Mouse (Mus musculus): ENCODE results near the gene Clic3. TPM values are rescaled to one million over a fixed set of nuclear protein-coding genes. Genes with fewer than 3 reads are reported as not detected.
A peak's percentile ranks its signal among the peaks of the same experiment; 100 is the strongest.

Clic3 gene
- polyA plus RNA-seq, 1 experiment, result not detected

GRCm38 (mm10) chr2:25458911-25459310 is 2.3 kb downstream of the Clic3 start:
- TF ChIP-seq CTCF (IDR thresholded peaks at IDR 0.05; ENCODE audit: control insufficient read depth, insufficient read depth, low read length) (no peak), POLR2A (IDR thresholded peaks at IDR 0.05; ENCODE audit: borderline replicate concordance, control insufficient read depth, low read depth, low read length) (no peak)
- 74% methylated on average over 5 of the region's 5 CpGs for whole genome bisulfite sequencing
- Histone ChIP-seq H3K4me1 (ENCODE audit: control insufficient read depth, insufficient read depth, low read length) (peaks cover 4% of the 10 kb centered on the region; the same call in 1 of the 2 replicates), H3K27ac (ENCODE audit: control insufficient read depth, insufficient read depth, low read depth, low read length, poor library complexity) (no peak overlapping the region), H3K4me3 (replicated peaks; ENCODE audit: control insufficient read depth, low read depth, low read length) (no peak overlapping the region)

- WGBS, result 29% methylated on average over 5 of the region's 5 CpGs
- peak overlapping the region; percentile 98 for H3K27ac ChIP-seq (ENCODE audit: control insufficient read depth, insufficient read depth, low read depth, low read length, poor library complexity)
- peak overlapping the region; percentile 91 for H3K4me3 ChIP-seq (replicated peaks; ENCODE audit: control insufficient read depth, low read depth, low read length)
Observed at GRCm38 (mm10) chr2:25460135-25460534, 3.5 kb downstream of the Clic3 start.

GRCm38 (mm10) chr2:25460551-25461309 is 4.1 kb downstream of the Clic3 start, which contains the start of gene Paxx:
Gene Paxx, minus strand, starts transcription at chr2:25461094.
- H3K4me1 ChIP-seq (ENCODE audit: control insufficient read depth, insufficient read depth, low read length), result peaks cover 7% of the 10 kb centered on the region; the same call in 1 of the 2 replicates
- H3K4me3 ChIP-seq (replicated peaks; ENCODE audit: control insufficient read depth, low read depth, low read length), result peak within 1 kb of the TSS; percentile 91
- under 1% methylated on average over 48 of the region's 48 CpGs for WGBS
- peak within 1 kb of the TSS; percentile 98 for H3K27ac ChIP-seq (ENCODE audit: control insufficient read depth, insufficient read depth, low read depth, low read length, poor library complexity)
- no peak for TF ChIP-seq CTCF (IDR thresholded peaks at IDR 0.05; ENCODE audit: control insufficient read depth, insufficient read depth, low read length)
- peak; percentile 77 for TF ChIP-seq POLR2A (IDR thresholded peaks at IDR 0.05; ENCODE audit: borderline replicate concordance, control insufficient read depth, low read depth, low read length)

More at GRCm38 (mm10) chr2:25460135-25460534, 3.5 kb downstream of the Clic3 start:
- TF ChIP-seq CTCF (IDR thresholded peaks at IDR 0.05; ENCODE audit: control insufficient read depth, insufficient read depth, low read length) (no peak), POLR2A (IDR thresholded peaks at IDR 0.05; ENCODE audit: borderline replicate concordance, control insufficient read depth, low read depth, low read length) (no peak)
- peaks cover 6% of the 10 kb centered on the region; the same call in 1 of the 2 replicates for H3K4me1 ChIP-seq (ENCODE audit: control insufficient read depth, insufficient read depth, low read length)

- TF ChIP-seq CTCF (IDR thresholded peaks at IDR 0.05; ENCODE audit: control insufficient read depth, insufficient read depth, low read length), result no peak
- TF ChIP-seq POLR2A (IDR thresholded peaks at IDR 0.05; ENCODE audit: borderline replicate concordance, control insufficient read depth, low read depth, low read length), result no peak
- no peak overlapping the region for H3K4me3 ChIP-seq (replicated peaks; ENCODE audit: control insufficient read depth, low read depth, low read length)
- H3K27ac ChIP-seq (ENCODE audit: control insufficient read depth, insufficient read depth, low read depth, low read length, poor library complexity), result peak overlapping the region; percentile 86
- WGBS, result 17% methylated on average over 3 of the region's 3 CpGs
- peaks cover 7% of the 10 kb centered on the region; the same call in 1 of the 2 replicates for H3K4me1 ChIP-seq (ENCODE audit: control insufficient read depth, insufficient read depth, low read length)
Observed at GRCm38 (mm10) chr2:25461407-25461806, 4.8 kb downstream of the Clic3 start.

- WGBS, result 83% methylated on average over 3 of the region's 3 CpGs
- H3K27ac ChIP-seq (ENCODE audit: control insufficient read depth, insufficient read depth, low read depth, low read length, poor library complexity), result no peak overlapping the region
- H3K4me3 ChIP-seq (replicated peaks; ENCODE audit: control insufficient read depth, low read depth, low read length), result no peak overlapping the region
- peaks cover 7% of the 10 kb centered on the region for H3K4me1 ChIP-seq (ENCODE audit: control insufficient read depth, insufficient read depth, low read length)
- no peak for TF ChIP-seq CTCF (IDR thresholded peaks at IDR 0.05; ENCODE audit: control insufficient read depth, insufficient read depth, low read length)
- no peak for TF ChIP-seq POLR2A (IDR thresholded peaks at IDR 0.05; ENCODE audit: borderline replicate concordance, control insufficient read depth, low read depth, low read length)
Observed at GRCm38 (mm10) chr2:25463630-25464029, 7.0 kb downstream of the Clic3 start.

GRCm38 (mm10) chr2:25465256-25465655 is 8.6 kb downstream of the Clic3 start:
- Histone ChIP-seq H3K4me3 (replicated peaks; ENCODE audit: control insufficient read depth, low read depth, low read length) (peak overlapping the region; percentile 62), H3K27ac (ENCODE audit: control insufficient read depth, insufficient read depth, low read depth, low read length, poor library complexity) (peak overlapping the region; percentile 98), H3K4me1 (ENCODE audit: control insufficient read depth, insufficient read depth, low read length) (peaks cover 7% of the 10 kb centered on the region)
- TF ChIP-seq POLR2A (IDR thresholded peaks at IDR 0.05; ENCODE audit: borderline replicate concordance, control insufficient read depth, low read depth, low read length) (no peak), CTCF (IDR thresholded peaks at IDR 0.05; ENCODE audit: control insufficient read depth, insufficient read depth, low read length) (no peak)
- WGBS, result 34% methylated on average over 2 of the region's 2 CpGs

GRCm38 (mm10) chr2:25465816-25466635 is 9.4 kb downstream of the Clic3 start:
- WGBS, result 6% methylated on average over 10 of the region's 10 CpGs
- peaks cover 7% of the 10 kb centered on the region for H3K4me1 ChIP-seq (ENCODE audit: control insufficient read depth, insufficient read depth, low read length)
- peak overlapping the region; percentile 62 for H3K4me3 ChIP-seq (replicated peaks; ENCODE audit: control insufficient read depth, low read depth, low read length)
- H3K27ac ChIP-seq (ENCODE audit: control insufficient read depth, insufficient read depth, low read depth, low read length, poor library complexity), result peak overlapping the region; percentile 98
- TF ChIP-seq CTCF (IDR thresholded peaks at IDR 0.05; ENCODE audit: control insufficient read depth, insufficient read depth, low read length) (no peak), POLR2A (IDR thresholded peaks at IDR 0.05; ENCODE audit: borderline replicate concordance, control insufficient read depth, low read depth, low read length) (peak; percentile 57)

All from bone marrow, adult 2 months (tissue).